Mouse (Mus musculus): ENCODE data around the gene Golph3.

Golph3 gene

DNA sequence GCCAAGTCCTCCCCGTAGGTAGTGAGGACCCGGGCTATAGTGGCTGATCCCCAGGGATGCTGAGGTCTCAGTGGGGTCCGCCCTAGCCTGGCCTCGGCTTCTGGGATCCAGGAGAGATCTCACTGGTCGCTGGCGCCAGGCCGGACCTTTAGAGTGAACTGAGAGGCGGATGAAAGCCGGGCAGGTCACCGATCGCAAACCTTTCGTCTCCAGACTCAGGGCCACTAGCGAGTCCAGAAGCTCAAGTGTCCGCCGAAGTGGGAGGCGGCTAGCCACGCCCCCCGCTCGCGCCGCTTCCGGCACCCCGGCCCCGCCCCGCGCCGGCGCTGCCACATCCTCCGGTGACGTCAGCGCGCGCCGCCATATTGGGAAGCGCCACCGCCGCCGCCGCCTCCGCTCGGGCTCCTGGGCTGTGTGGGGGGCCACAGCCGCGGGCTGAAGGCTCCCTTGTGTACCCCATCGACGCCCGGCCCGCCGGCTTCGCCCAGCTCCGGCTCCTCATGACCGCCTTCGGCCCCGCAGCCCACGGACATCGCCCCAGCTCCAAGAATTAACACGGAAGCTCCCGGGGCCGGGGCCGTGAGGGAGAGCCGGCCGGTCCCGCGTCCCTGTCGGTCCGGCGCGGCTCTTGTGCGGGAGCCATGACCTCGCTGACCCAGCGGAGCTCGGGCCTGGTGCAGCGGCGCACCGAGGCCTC is at the start of gene Golph3:
Gene Golph3 (plus strand): TSS at position 360 of the 697 bp plus-strand sequence.
- DNase-seq = peak; percentile 99

DNA sequence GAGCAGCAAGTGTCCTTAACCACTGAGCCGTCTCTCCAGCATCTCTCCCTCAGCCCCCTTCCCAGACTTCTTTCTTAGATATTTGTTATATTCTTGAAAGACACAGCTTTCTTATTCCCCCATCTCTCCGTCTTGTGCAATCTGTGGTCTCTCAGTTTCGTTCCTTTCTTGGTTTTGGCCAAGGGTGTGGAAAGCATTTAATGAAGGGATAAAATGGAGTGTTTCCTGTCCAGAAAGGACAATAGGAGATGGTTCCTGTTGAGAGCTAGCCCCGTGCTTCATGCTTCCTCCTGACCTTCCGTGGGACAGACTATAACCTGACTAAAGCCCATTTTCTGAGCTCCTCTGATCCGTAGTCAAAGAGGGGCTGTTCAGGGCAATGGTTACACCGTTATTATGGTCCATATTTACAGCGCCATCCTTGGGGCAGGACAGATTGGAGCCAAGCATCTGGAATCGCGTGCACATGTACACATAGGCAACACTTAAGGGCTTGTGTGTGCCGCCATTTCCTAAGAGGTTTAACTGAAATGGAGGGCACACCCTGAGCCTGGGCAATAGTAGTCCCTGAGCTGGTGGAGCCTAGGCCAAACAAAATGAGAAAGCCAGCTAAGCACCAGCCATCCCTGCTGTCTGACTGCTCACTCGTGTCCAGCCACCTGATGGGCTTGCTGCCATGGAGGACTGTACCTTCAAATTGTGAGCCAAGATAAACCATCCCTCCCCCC is 47.8 kb upstream of the Golph3 start:
- no peak for DNase-seq

GRCm38 (mm10) chr15:12274053-12274769 is 47.0 kb upstream of the Golph3 start:
- DNase-seq = peak; percentile 5

DNA sequence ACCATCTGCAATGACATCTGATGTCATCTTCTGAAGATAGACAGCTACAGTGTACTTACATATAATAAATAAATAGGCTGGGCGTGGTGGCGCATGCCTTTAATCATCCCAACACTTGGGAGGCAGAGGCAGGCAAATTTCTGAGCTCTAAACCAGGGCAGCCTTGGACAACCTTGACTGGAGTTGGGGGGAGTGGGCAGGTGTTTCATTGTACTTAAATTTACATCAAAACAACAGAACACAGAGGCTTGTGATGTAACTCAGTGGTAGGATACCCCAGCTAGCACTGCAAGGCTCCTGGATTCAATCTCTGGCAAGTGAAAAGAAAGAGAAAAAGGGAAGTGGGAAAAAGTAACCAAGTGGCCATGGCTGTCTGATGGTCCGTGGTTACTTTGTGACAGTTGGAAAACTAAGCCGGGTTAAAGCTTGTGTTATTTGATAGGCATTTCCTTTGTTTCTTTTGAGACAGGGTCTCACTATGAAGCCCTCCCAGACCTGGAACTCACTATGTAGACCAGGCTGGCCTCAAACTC is 46.1 kb upstream of the Golph3 start:
- DNase-seq = peak; percentile 4

- DNase-seq = peak; percentile 1
These were observed 41.4 kb upstream of the Golph3 start for GRCm38 (mm10) chr15:12279816-12280215.

DNA sequence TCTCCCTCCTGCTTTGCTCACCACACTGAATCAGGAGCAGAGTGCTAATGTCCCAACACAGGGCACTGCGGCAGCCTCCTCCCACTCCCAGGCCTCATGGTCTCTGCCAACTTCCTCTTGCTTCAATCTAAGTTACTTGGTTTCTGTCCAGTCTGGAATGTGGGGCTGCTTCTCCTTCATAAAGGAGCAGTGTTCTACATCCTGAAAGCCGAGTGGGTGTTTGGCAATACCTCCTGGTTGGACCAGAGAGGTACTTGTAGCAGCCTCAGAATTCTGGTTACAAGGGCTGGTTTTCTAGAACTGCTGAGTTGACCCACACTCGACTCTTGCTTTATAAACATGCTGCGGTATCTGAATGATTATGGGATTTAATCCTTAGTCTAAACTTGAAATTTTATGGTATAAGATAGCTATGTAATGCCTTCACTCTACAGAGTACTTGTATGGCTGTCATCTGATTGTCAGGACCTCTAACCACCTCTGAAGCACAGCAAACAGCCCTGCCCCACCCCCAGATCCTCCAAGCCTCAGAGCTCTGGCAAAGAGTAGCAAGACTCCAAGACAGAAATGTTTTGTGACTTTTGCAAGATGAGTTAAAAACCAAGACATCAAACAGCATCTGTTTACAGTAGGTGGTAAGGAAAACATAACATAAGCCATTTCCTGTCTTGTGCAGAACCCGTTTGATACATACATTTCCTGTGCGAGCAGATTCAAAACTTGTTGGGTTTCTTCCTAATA is 36.3 kb upstream of the Golph3 start:
- DNase-seq = peak; percentile 58

DNA sequence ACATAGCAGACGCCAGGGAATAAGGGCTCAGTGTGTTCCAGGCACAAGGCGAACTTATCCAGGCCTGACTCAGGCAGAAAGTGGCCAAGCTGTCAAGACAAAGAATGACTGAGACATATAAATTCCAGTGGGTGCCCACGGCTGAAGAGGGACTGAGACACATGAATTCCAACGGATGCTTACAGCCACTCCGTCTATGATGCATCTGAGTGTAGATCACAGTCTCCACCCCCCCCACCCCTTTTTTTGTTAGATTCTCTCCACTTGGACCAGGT is 35.8 kb upstream of the Golph3 start:
- DNase-seq = no peak

DNA sequence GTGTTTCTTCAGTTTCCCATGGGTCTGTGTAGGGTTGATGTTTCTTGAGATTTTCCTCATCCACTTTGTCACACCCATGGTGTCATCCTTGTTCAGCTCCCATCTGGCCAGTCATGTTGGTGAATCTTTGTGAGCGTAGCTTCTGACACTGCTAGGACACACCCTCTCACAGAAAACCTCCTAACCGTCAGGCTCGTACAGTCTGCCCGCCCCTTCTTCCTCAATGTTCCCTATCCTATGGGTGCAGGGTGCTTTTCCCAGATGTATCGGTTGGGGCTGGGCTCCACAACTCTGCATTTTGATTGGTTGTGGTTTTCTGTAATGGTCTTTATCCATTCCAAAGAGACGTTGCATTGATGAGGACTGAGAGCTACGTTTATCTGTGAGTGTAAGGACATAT is 30.9 kb upstream of the Golph3 start:
- DNase-seq = no peak

GRCm38 (mm10) chr15:12291757-12292156 is 29.5 kb upstream of the Golph3 start:
- no peak for DNase-seq

DNA sequence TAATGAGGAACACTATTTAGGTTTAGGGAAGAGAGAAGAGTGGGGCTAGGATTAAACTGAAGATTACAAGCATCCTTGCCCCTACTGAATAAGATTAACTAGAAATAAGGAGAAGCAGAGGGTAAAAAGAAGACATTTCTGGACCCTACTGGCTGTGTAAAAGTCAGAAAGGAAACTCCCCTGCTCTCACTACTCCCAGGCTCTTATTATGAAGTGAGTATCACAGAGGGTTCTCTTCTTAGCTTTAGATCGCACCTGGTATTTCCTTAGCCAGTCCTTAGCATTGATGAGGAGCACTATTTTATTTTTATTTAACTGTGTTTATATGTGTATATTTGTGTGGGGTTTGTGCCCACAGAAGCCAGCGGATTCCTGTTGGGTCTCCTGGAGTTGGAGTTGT is 25.0 kb upstream of the Golph3 start:
- DNase-seq = no peak

- no peak for DNase-seq
These were observed 23.0 kb upstream of the Golph3 start for GRCm38 (mm10) chr15:12298231-12298737.

GRCm38 (mm10) chr15:12301771-12302170 is 19.5 kb upstream of the Golph3 start:
- peak; percentile 42 for DNase-seq

DNA sequence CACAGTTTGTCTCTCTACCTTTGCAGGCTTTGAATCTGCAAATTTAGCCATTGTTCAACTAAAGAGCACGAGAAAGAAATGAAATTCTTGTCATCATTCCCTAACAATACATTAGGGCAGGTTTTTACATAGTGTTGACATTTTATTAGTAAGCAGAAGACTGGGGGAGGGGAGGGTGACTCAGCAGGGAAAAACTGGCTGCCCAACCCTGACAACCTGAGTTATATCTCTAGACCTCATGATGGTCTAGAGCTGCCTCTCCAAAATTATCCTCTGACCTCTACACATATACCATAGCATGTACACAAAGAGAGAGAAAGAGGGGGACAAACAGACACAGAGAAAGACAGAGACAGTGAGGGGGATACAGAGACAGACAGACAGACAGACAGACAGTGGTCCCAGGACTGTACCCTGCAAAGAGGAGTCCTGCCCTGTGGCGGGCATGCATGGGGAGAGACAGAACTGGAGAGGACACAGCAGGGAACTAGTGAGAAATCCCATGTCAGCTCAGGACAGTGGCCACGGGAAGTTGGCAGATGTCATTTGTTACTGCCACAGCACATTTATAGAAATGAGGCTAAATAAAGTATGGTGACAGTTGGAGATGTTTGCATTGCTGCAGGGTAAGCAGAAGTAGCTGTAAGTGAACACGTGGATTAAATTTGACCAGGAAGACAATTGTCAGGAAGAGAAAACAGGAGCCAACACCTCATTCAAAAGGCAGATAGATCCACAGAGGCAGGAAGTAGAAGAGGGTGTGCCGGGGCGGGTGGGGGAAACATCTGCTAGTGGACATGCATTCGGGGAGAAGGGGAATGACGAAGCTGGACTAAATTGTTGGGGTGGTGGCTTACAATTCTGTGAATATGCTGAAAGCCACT is 14.8 kb upstream of the Golph3 start:
- no peak for DNase-seq

DNA sequence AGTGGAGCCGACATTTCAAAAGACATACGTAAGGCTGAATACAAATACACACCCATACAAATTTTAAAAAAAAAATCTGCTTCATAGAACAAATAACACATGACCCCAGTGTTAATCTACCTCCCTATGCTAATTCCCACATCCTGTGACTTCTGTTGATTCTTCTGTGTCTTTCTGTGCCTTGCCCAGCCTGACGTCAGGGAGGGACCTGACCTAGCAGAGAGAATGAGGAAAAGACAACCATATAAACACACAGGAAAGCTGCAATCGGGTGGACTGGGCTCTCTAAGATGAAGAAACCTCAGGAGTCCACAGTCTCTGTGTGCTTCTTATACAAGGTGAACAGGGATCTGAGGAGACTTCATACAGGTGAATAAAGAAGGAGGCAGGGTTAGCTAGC is 14.1 kb upstream of the Golph3 start:
- DNase-seq = no peak

GRCm38 (mm10) chr15:12308539-12308938 is 12.7 kb upstream of the Golph3 start:
- DNase-seq = no peak

GRCm38 (mm10) chr15:12310676-12311075 is 10.6 kb upstream of the Golph3 start:
- DNase-seq = no peak

GRCm38 (mm10) chr15:12311465-12311864 is 9.8 kb upstream of the Golph3 start:
- no peak for DNase-seq

DNA sequence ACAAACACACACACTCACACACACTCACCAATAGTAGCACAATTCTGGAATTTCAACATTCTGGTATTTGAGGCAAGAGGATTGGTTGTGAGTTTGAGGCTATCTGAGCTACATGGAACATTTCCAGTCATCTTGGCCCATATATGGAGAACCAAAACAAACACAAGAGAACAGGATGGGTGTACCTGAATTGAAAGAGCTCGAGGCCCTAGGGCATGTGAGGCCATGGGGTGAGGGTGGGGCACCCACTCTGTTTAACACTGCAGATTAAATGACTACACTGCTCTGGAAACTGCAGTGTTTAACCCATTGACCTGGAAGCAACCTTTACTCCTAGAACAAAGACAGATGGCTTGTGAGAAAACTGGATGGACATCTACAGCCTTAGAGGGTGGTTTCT is 8.0 kb upstream of the Golph3 start:
- no peak for DNase-seq

DNA sequence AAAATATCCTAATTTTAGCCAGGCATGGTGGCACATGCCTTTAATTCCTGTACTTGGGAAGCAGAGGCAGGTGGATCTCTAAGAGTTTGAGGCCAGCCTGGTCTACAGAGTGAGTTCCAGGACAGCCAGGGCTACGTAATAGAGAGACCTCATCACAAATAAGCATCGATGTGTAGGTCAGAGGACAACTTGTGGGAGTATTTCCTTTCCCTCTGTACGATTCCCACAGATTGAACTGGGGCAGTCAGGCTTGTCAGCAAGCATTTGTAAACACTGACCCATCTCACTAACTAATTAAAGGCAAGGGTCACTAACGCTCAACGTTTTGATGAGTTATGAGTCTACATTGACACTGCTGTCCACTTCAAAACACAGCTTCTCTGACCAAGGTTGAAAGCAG is 6.7 kb upstream of the Golph3 start:
- DNase-seq = no peak

DNA sequence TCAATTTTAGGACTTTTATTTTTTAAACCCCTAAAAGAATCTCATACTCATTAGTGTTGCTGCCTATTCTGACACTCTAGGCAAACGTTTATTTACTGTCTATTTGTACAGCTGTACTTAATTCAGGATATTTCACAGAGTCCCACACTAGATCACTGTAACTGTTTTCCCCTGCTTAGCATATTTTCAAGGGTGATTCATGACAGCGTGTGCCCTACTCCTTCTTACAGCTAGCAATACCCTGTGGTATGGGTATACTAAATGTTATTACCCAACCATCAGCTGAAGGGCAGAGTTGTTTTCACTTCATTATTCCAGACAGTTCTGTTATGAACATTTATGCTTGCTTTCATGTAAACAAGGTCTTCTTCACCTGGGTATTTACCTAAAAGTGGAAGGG is 5.3 kb upstream of the Golph3 start:
- DNase-seq = no peak

DNA sequence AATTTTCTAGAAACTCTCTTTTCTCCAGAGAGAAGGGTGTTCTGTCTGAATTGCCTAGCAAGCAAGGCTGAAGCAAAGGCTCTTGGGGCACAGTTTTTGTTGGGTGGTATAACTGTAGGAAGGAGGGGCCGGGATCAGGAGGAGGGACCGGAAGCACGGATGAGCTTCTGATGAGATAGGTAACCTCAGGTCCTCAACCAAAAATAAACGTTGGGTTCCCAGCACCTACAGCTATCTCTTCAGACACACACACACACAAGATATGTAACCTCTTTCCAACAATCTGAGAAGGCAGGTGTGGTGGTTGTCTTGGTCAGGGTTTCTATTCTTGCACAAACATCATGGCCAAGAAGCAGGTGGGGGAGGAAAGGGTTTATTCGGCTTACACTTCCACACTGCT is 4.0 kb upstream of the Golph3 start:
- DNase-seq = no peak

DNA sequence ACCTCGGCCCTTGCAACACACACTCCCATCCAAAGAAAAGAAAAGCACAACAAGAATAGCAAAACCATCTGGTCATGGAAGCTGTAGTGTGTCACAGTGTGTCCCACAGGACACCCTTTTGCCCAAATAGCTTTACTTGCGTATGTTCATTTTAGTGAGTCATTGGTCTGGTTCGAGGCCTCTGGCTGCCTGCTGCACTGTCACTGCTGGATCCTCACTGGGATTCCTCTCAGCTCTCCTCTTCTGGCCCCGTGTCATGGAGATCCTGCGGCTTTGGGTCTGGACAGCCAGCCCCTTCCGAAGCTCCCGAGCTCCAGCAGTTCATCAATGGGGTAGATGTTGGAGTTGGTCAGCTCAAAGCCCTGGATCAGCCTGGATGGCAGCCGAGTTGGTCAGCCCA is 2.8 kb upstream of the Golph3 start:
- no peak for DNase-seq
